Mouse (Mus musculus): Measurements from ENCODE around the gene Rhbdf1. TPM values are rescaled to one million over a fixed set of nuclear protein-coding genes. Genes with fewer than 3 reads are reported as not detected.
"Not testable (repeated sequence)": the region's sequence is repeated elsewhere in the genome, so short reads cannot be mapped to it uniquely, and the experiment has no call there.

The Rhbdf1 gene
- total and polyA plus RNA-seq, 2 experiments from 2014 or later, result 21.9 to 69.2 TPM

GRCm38 (mm10) chr11:32205058-32205873, 16.8 kb downstream of the Rhbdf1 start, which contains the start of gene Snrnp25:
Snrnp25 (plus strand) TSS chr11:32205415.
- peak; percentile 99 for DNase-seq (ENCODE audit: low spot score)
- Histone ChIP-seq H3K27ac (ENCODE audit: low read depth) (no peak within 1 kb of the TSS), H3K4me1 (ENCODE audit: control insufficient read depth, insufficient read depth) (peaks cover 4% of the 10 kb centered on the region; the same call in 1 of the 2 replicates), H3K9ac (replicated peaks; ENCODE audit: low read depth, low read length) (peak within 1 kb of the TSS; percentile 68), H3K27me3 (ENCODE audit: control insufficient read depth, insufficient read depth, low read length) (no peaks in the 10 kb centered on the region), H3K36me3 (replicated peaks; ENCODE audit: control insufficient read depth, insufficient read depth, low read length) (peaks cover 29% of the 10 kb centered on the region), H3K9me3 (replicated peaks; ENCODE audit: control insufficient read depth, low read length) (no peaks in the 10 kb centered on the region), H3K4me2 (ENCODE audit: low read depth, low read length) (peak within 1 kb of the TSS; percentile 96), H3K4me3 (ENCODE audit: low read depth, low read length) (peak within 1 kb of the TSS; percentile 70)
- peak; percentile 100 for ATAC-seq (ENCODE audit: insufficient read depth, low read depth)
- under 1% methylated on average over 52 of the region's 52 CpGs for WGBS
- no peak for TF ChIP-seq EP300 (IDR thresholded peaks at IDR 0.05; ENCODE audit: low read depth)
- peak; percentile 19; the same call in 1 of the 2 replicates for TF ChIP-seq CTCF (IDR thresholded peaks at IDR 0.05; ENCODE audit: low read depth)

DNA sequence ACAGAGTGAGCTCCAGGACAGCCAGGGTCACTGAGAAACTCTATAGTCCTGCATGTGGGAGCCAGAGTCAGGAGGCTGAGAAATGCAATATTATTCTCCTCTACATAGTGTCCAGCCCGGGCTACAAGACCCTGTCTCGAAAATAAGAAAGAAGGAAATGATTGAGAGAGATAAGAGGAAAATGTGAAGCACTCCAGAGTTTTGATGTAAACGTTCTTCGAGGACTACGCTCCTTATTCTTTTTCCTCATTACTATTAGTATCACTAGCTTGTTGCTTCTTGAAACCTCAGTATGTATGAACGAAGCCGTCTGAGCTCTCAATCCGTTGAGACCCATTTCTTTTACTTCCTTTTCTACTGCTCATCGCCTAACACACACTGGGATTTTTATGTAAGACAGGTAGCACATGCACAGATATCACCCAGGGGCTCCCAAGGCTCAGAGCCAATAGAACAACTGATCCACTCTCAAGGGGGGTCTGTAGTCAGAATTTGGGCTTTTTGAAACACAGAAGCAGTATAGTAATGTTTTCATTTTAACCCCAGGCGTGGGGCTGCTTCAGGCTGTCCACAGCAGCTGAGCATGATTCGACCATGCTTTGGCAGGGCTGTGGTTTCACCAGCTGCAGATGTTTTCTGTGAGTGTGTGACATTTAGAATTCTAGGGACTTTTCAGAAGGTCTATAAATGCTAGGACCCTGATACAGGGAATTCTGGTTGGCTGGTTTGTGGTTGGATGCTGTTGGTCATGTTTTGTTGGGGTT, 20.0 kb downstream of the Rhbdf1 start:
- 69% methylated on average over 11 of the region's 11 CpGs for WGBS
- no peaks in the 10 kb centered on the region for H3K9me3 ChIP-seq (replicated peaks; ENCODE audit: control insufficient read depth, low read length)
- DNase-seq (ENCODE audit: low spot score) (no peak), ATAC-seq (ENCODE audit: insufficient read depth, low read depth) (no peak)
- H3K4me1 ChIP-seq (ENCODE audit: control insufficient read depth, insufficient read depth), result peaks cover 4% of the 10 kb centered on the region; the same call in 1 of the 2 replicates
- no peaks in the 10 kb centered on the region for H3K36me3 ChIP-seq (replicated peaks; ENCODE audit: control insufficient read depth, insufficient read depth, low read length)
- no peak overlapping the region for H3K9ac ChIP-seq (replicated peaks; ENCODE audit: low read depth, low read length)
- H3K4me3 ChIP-seq (ENCODE audit: low read depth, low read length), result no peak overlapping the region
- H3K27me3 ChIP-seq (ENCODE audit: control insufficient read depth, insufficient read depth, low read length), result no peaks in the 10 kb centered on the region
- TF ChIP-seq EP300 (IDR thresholded peaks at IDR 0.05; ENCODE audit: low read depth) (no peak), CTCF (IDR thresholded peaks at IDR 0.05; ENCODE audit: low read depth) (no peak)
- H3K27ac ChIP-seq (ENCODE audit: low read depth), result no peak overlapping the region
- H3K4me2 ChIP-seq (ENCODE audit: low read depth, low read length), result no peak overlapping the region

DNA sequence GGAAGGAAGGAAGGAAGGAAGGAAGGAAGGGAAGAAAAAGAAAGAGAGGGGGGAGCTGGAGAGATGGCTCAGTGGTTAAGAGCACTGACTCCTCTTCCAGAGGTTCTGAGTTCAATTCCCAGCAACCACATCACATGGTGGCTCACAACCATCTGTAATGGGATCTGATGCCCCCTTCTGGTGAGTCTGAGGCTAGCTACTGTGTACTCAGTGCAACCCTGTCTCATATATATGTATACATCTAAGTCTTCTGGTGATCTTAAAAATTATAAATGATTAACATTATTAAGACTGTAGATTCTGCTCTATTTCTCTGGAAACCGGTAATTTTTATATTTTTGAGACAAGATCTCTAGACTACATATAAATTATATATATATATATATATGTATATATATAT, 21.1 kb downstream of the Rhbdf1 start:
- H3K9ac ChIP-seq (replicated peaks; ENCODE audit: low read depth, low read length); H3K9me3 ChIP-seq (replicated peaks; ENCODE audit: control insufficient read depth, low read length); H3K4me1 ChIP-seq (ENCODE audit: control insufficient read depth, insufficient read depth); DNase-seq (ENCODE audit: low spot score); H3K27me3 ChIP-seq (ENCODE audit: control insufficient read depth, insufficient read depth, low read length); H3K27ac ChIP-seq (ENCODE audit: low read depth); H3K36me3 ChIP-seq (replicated peaks; ENCODE audit: control insufficient read depth, insufficient read depth, low read length); ATAC-seq (ENCODE audit: insufficient read depth, low read depth); H3K4me3 ChIP-seq (ENCODE audit: low read depth, low read length); H3K4me2 ChIP-seq (ENCODE audit: low read depth, low read length): not testable (repeated sequence)
- WGBS, result 48% methylated on average over 1 of the region's 1 CpGs

GRCm38 (mm10) chr11:32200075-32200601, 22.0 kb downstream of the Rhbdf1 start, which contains the start of gene Il9r:
Il9r (minus strand) TSS chr11:32200279.
- H3K9ac ChIP-seq (replicated peaks; ENCODE audit: low read depth, low read length), result no peak within 1 kb of the TSS
- DNase-seq (ENCODE audit: low spot score) (no peak), ATAC-seq (ENCODE audit: insufficient read depth, low read depth) (no peak)
- WGBS, result 35% methylated on average over 10 of the region's 10 CpGs
- H3K4me1 ChIP-seq (ENCODE audit: control insufficient read depth, insufficient read depth), result peaks cover 4% of the 10 kb centered on the region; the same call in 1 of the 2 replicates
- H3K36me3 ChIP-seq (replicated peaks; ENCODE audit: control insufficient read depth, insufficient read depth, low read length), result no peaks in the 10 kb centered on the region
- H3K27me3 ChIP-seq (ENCODE audit: control insufficient read depth, insufficient read depth, low read length), result no peaks in the 10 kb centered on the region
- H3K4me3 ChIP-seq (ENCODE audit: low read depth, low read length), result no peak within 1 kb of the TSS
- no peak within 1 kb of the TSS for H3K27ac ChIP-seq (ENCODE audit: low read depth)
- H3K9me3 ChIP-seq (replicated peaks; ENCODE audit: control insufficient read depth, low read length), result no peaks in the 10 kb centered on the region
- no peak within 1 kb of the TSS for H3K4me2 ChIP-seq (ENCODE audit: low read depth, low read length)
- TF ChIP-seq CTCF (IDR thresholded peaks at IDR 0.05; ENCODE audit: low read depth) (no peak), EP300 (IDR thresholded peaks at IDR 0.05; ENCODE audit: low read depth) (no peak)

DNA sequence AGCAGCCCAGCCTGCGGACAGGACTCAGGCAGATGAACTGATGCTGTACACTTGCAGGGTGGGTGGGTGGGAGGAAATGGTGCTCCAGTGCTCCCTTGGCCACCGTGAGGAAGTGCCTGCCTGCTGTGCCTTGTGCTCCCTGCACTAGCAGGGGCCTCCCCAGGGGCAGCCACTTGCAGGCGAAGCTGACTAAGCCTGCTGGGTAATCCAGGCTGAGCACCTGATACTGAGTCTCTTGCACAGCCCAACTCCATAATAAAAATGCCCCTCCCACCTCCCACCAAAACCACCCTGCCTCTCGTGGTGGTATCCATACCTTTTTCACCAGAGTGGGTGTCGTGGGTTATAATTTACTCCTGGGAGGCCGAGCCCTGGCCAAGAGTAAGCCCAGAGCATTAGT, 22.9 kb downstream of the Rhbdf1 start:
- Histone ChIP-seq H3K27me3 (ENCODE audit: control insufficient read depth, insufficient read depth, low read length) (no peaks in the 10 kb centered on the region), H3K27ac (ENCODE audit: low read depth) (no peak overlapping the region), H3K36me3 (replicated peaks; ENCODE audit: control insufficient read depth, insufficient read depth, low read length) (no peaks in the 10 kb centered on the region), H3K9ac (replicated peaks; ENCODE audit: low read depth, low read length) (no peak overlapping the region), H3K9me3 (replicated peaks; ENCODE audit: control insufficient read depth, low read length) (no peaks in the 10 kb centered on the region), H3K4me2 (ENCODE audit: low read depth, low read length) (no peak overlapping the region), H3K4me3 (ENCODE audit: low read depth, low read length) (no peak overlapping the region), H3K4me1 (ENCODE audit: control insufficient read depth, insufficient read depth) (no peaks in the 10 kb centered on the region)
- TF ChIP-seq EP300 (IDR thresholded peaks at IDR 0.05; ENCODE audit: low read depth) (no peak), CTCF (IDR thresholded peaks at IDR 0.05; ENCODE audit: low read depth) (no peak)
- no peak for DNase-seq (ENCODE audit: low spot score)
- ATAC-seq (ENCODE audit: insufficient read depth, low read depth), result no peak
- 49% methylated on average over 6 of the region's 6 CpGs for WGBS

Measured in heart, postnatal 0 days (tissue).